Mouse (Mus musculus): ENCODE measurements around the gene Tenm2.

Tenm2 gene

DNA sequence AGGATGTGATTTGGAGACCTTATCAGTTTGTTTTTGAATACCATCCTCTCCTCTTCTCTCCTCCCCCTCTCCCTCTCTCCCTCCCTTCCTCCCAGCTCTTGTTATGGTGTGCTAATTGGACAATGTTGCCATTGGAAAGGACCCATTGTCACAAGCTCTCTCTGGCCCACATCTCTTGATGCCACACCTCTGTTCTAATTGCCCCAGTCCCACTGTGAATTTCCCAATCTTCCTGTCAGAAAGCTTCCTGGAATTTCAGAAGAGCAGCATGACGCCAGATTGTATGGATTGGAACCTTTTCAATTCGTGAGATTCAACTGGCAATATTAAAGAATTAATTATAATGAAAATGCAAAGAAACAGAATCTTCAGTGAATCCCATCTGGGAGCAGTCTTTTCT, 128.7 kb downstream of the Tenm2 start:
- DNase-seq (ENCODE audit: low read depth in 2 of 2, low spot score in 2 of 2), result no peak

DNA sequence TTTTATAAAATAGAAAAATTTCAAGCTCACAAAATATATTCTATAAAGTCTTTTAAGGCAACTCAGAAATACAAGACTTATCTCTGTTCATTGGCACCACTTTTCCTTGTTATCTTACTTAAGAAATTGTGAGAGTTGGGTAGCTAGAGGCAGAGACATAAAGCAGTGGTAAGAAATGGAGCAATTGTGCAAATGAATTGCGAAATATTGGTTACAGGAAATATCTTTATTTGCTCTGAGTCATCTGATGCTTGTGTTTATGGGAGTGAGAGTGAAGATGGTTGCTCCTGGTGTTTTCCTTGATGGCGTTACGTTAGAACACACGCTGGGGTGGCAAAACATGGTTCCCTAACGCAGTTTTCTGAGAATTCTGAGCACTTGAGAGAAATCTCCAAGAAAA, 156.4 kb downstream of the Tenm2 start:
- no peak for DNase-seq (ENCODE audit: low read depth in 2 of 2, low spot score in 2 of 2)

- DNase-seq (ENCODE audit: low read depth in 2 of 2, low spot score in 2 of 2), result no peak
These were observed 158.7 kb downstream of the Tenm2 start for GRCm38 (mm10) chr11:37076989-37077598.

DNA sequence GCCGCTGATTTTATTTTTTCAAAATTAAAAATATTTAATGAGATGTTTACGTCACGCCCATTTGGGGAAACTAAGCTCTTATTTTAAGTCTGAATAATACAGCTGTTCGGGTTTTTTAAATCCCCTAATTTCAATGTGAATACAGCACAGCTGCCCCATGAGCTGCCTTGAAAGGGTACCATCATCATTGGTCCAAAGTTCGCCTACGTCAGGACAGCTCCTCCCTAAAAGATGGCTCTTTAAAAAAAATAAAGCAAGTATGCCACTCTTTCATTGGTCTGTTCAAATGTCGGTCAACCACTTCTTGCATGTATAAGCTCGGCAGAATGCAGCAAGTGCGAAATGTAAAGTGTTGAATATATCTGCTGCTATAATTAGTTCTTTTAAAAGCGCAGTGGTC, 160.4 kb downstream of the Tenm2 start:
- DNase-seq (ENCODE audit: low read depth in 2 of 2, low spot score in 2 of 2), result no peak

GRCm38 (mm10) chr11:37065459-37065858, 170.3 kb downstream of the Tenm2 start:
- DNase-seq (ENCODE audit: low read depth in 2 of 2, low spot score in 2 of 2), result no peak

GRCm38 (mm10) chr11:37046671-37047070, 189.1 kb downstream of the Tenm2 start:
- DNase-seq (ENCODE audit: low read depth in 2 of 2, low spot score in 2 of 2), result no peak

DNA sequence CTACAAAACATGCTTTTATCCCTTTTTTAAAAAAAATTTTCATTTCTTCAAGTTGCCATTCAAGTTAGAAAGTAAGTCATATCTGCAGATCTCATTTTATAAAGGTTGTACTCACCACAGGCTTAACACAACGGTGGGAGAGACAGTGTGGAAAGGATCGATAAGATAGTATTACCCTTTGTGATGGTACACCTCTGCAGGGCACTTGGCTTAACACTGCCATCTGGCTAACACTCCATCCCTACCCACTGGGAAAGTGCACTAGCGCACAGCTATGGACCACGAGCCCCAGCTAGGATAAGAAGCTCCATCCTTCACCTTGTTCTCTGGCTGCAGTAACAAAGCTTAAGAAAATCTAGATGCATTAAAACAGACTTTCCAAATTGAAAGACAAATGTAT, 194.5 kb downstream of the Tenm2 start:
- DNase-seq (ENCODE audit: low read depth in 2 of 2, low spot score in 2 of 2), result no peak

DNA sequence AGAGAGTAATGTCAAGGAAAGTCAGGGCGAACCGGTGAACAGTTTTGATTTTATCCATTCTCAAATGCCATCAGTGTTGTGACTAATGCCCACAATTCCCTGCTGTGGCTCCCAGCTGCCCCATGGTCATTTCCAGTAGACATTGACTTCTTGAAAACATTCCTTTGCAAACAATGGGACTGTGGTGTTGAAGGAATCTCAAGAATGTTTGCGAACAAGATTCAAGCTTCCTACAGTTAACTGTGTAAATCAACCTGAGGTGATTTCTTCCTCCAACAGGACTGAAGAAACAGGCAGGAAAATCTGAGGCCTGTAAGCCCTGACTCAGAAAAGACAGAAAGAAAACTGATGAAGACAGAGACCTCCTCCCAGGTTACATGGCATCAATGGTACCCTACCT, 196.5 kb downstream of the Tenm2 start:
- DNase-seq (ENCODE audit: low read depth in 2 of 2, low spot score in 2 of 2), result no peak

DNA sequence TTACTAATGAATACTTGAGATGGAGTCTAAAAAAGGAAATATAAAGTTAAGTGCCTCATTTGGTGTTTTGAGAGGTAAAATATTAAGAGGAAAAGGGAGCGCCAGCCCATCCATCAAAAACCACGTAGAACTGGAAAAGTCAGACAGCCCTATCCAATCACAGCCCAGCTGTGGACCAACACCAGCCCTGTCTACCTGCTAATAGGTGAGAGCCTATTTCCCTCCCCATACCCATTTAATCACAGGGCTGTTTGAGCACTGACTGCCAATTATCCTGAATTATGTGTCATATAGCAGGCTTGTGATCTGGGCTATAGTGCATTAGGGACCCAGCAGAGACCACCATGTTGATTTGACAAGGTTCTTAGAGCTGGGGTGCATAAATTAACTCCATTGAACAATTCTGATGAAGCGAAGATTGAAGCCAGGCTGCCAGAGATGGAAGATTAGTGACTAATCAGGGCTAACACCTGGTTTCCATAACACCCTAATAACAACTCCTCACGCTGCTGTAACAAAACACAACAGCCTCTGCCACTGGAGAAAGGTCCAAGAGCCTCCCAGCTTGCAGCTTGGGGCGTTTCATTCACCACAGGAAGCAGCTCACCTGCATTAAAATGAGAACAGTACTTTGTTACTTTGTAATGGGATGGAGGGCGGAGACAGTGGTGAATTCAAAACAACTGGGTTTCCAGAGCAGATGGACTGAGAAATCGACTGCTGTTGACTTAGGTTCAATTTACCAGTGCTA, 204.3 kb downstream of the Tenm2 start:
- no peak for DNase-seq (ENCODE audit: low read depth in 2 of 2, low spot score in 2 of 2)

- DNase-seq (ENCODE audit: low read depth in 2 of 2, low spot score in 2 of 2), result no peak
These were observed 223.9 kb downstream of the Tenm2 start for GRCm38 (mm10) chr11:37011900-37012299.

GRCm38 (mm10) chr11:37009243-37009642, 226.5 kb downstream of the Tenm2 start:
- DNase-seq (ENCODE audit: low read depth in 2 of 2, low spot score in 2 of 2), result no peak

DNA sequence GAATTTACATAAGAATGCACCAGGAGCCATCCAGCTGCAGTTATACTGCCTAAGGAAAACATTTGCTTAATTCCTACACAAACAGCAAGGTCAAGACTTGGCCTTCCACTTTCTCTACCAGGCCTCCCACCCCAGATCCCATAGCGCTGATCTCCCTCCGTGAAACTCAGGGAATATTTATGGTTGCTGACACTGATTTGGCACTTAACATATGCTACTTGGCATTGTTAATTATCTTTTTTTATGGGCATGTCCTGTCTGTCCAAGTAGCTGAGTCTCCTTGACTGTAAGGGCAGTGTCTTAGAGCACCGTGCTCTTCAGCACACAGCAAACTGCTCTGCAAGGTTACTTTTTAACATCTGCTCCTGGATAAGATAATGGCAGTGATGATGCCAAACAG, 238.1 kb downstream of the Tenm2 start:
- no peak for DNase-seq (ENCODE audit: low read depth in 2 of 2, low spot score in 2 of 2)

- no peak for DNase-seq (ENCODE audit: low read depth in 2 of 2, low spot score in 2 of 2)
These were observed 244.9 kb downstream of the Tenm2 start for GRCm38 (mm10) chr11:36990895-36991294.

DNA sequence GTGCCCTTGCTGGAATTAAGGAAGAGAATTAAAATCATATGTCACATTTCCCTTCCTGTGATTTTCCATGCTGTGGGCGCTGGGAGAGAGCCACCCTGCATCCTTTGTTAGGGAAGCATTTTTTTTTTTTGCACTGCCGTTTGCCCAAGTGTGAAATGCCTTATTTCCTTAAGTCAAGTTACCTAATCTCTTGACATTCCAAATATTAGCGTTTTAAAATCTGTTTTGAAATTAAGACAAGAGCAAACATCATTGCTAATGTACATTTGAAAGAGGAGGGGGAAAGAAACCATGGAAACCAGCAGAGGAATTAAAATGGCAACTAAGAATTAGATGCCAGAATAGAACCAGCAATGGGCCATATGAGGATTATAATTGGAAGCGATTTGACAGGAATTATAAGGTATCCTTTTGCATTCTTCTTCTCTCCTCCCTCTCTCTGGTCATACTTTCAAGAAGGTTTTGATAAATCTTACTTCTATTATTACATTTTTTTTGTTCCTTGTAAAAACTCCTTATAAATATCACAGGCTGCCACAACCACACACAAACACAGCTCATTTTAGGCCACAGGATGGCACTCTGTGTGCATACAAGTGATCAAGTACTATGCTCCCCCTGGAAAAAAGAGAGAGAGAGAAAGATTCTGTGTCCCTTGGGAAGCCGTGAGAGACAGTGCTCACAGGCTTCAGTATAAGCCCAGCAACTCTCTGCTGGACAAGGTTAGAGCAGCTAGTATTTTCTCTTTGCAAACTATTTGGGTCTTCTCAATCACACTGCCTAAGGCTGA, 246.8 kb downstream of the Tenm2 start:
- DNase-seq (ENCODE audit: low read depth in 2 of 2, low spot score in 2 of 2), result no peak

- no peak for DNase-seq (ENCODE audit: low read depth in 2 of 2, low spot score in 2 of 2)
These were observed 261.6 kb downstream of the Tenm2 start for GRCm38 (mm10) chr11:36974142-36974541.

- no peak for DNase-seq (ENCODE audit: low read depth in 2 of 2, low spot score in 2 of 2)
These were observed 277.7 kb downstream of the Tenm2 start for GRCm38 (mm10) chr11:36958102-36958501.

DNA sequence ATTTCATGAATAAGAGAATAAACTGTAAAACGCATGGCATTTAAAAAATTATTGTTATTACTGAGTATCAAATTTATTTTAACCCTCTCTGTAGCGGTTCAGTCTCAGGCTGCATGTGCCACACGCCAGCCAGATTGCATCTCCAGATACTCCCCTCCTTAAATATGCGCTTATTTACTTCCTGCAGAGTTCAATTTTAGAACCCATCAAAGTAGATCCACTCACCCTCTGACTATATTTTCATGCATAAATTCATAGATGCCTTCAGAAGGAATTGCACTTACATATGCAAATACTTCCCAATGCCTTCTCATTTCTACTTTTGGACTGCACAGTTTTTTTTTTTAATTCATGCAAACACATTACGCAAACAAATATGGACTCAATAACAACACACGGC, 294.3 kb downstream of the Tenm2 start:
- no peak for DNase-seq (ENCODE audit: low read depth in 2 of 2, low spot score in 2 of 2)

GRCm38 (mm10) chr11:36940557-36941110, 295.1 kb downstream of the Tenm2 start:
- DNase-seq (ENCODE audit: low read depth in 2 of 2, low spot score in 2 of 2), result no peak

- DNase-seq (ENCODE audit: low read depth in 2 of 2, low spot score in 2 of 2), result no peak
These were observed 305.9 kb downstream of the Tenm2 start for GRCm38 (mm10) chr11:36929817-36930216.

GRCm38 (mm10) chr11:36926705-36927406, 308.9 kb downstream of the Tenm2 start:
- DNase-seq (ENCODE audit: low read depth in 2 of 2, low spot score in 2 of 2), result no peak

DNA sequence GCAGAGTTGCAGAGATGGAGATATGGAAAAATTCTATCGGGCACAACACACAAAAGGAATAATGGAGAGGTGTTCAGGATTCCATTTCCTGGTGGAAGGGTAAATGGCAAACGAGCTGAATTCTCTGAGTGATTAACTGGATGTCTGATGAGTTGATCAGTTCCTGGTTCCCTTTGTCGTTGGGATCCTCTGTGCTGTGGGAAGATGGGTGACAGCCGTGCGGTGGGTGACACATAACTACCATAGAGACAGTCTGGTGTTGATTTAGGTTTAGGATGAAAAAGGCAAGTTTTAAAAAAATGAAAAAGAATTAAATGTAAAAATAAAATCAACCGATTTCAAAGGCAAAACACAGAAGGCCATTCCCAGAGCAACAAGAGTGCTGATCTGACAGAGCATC, 316.5 kb downstream of the Tenm2 start:
- DNase-seq (ENCODE audit: low read depth in 2 of 2, low spot score in 2 of 2), result no peak

Measured in CD8-positive naive resting alpha-beta T cell, adult 2 months (primary cell).